Mouse (Mus musculus) liver, embryonic 13.5 days (tissue): ENCODE data around the gene Stk17b. TPM values are rescaled to one million over a fixed set of nuclear protein-coding genes. Genes with fewer than 3 reads are reported as not detected.
"Not testable (repeated sequence)": the region's sequence is repeated elsewhere in the genome, so short reads cannot be mapped to it uniquely, and the experiment has no call there.

Experiments used
- ATAC-seq: fragments of 200-750 bp; cut with Nextera tagmentation; 2 replicates; pipeline ENCODE4 v1.8.0; 2017; ENCODE audit warnings: low read depth, mild to moderate bottlenecking, moderate number of reproducible peaks, moderate library complexity
- DNase-seq: peaks from one replicate; pipeline ENCODE4 v3.0.0; 2022
- H3K27ac ChIP-seq: fragments of 300-500 bp; sonication (generic); 2 replicates; pipeline ENCODE4 v1.5.1; 2015; ENCODE audit warnings: moderate library complexity, mild to moderate bottlenecking, inconsistent platforms
- H3K27me3 ChIP-seq: fragments of 300-500 bp; sonication (generic); 2 replicates; pipeline ENCODE4 v1.6.1; 2015; ENCODE audit warnings: mild to moderate bottlenecking, inconsistent platforms
- H3K36me3 ChIP-seq: fragments of 300-500 bp; sonication (generic); 2 replicates; pipeline ENCODE4 v1.6.1; 2015; ENCODE audit warnings: mild to moderate bottlenecking, inconsistent platforms
- H3K4me1 ChIP-seq: fragments of 300-500 bp; sonication (generic); replicated peaks from 2 replicates; pipeline ENCODE4 v1.6.1; 2015; ENCODE audit warnings: inconsistent platforms
- H3K4me2 ChIP-seq: fragments of 300-500 bp; sonication (generic); 2 replicates; pipeline ENCODE4 v1.6.1; 2015; ENCODE audit warnings: inconsistent platforms, mild to moderate bottlenecking, moderate library complexity
- H3K4me3 ChIP-seq: fragments of 300-500 bp; sonication (generic); replicated peaks from 2 replicates; pipeline ENCODE4 v1.5.1; 2015; ENCODE audit warnings: mild to moderate bottlenecking, inconsistent platforms
- H3K9ac ChIP-seq: fragments of 300-500 bp; sonication (generic); 2 replicates; pipeline ENCODE4 v1.6.1; 2015; ENCODE audit warnings: mild to moderate bottlenecking, inconsistent platforms
- H3K9me3 ChIP-seq: fragments of 300-500 bp; sonication (generic); replicated peaks from 2 replicates; pipeline ENCODE4 v1.6.1; 2016; ENCODE audit warnings: inconsistent platforms
- WGBS: fragments of 180-500 bp; shearing (Covaris S2); methylation state at CpG from one replicate; pipeline ENCODE4 v1.1.7; 2015; ENCODE audit not compliant: insufficient replicate concordance; 5-methylcytosine and 5-hydroxymethylcytosine counted together
- polyA plus RNA-seq: library from polyadenylated mRNA; unstranded; fragments of >200 nt; fragmentation: Nextera tagmentation; extraction: Ambion mirVana; gene quantifications from 2 replicates; pipeline ENCODE4 v1.2.1, GENCODE M21; 2015

The Stk17b gene
- polyA plus RNA-seq, 1 experiment from 2014 or later, result 16.7 TPM

DNA sequence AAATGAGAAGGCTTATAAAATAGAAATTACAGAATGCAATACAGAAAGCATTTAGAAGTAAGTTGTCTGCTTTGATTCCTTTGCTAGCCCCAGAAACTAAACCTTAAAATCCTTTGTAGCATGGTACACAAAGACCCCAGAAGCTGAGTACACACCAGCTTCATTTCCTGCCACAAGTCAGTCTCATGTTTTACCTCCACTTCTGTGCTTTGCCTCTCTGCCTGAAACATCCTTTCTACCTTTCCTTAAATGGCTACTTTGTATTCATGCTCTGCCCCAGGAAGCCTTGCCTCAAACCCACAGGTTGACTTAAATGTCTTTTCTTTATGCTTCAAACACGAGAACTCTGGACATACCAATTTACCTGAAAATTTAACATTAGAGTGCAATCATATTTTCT, 3.7 kb downstream of the Stk17b start:
- DNase-seq (no peak), ATAC-seq (no peak)
- no peaks in the 10 kb centered on the region for H3K27me3 ChIP-seq
- H3K4me1 ChIP-seq, result peaks cover 22% of the 10 kb centered on the region
- H3K9me3 ChIP-seq, result no peaks in the 10 kb centered on the region
- H3K4me3 ChIP-seq, result no peak overlapping the region
- WGBS, result 61% methylated on average over 1 of the region's 1 CpGs
- no peak overlapping the region for H3K27ac ChIP-seq
- H3K36me3 ChIP-seq, result no peaks in the 10 kb centered on the region
- no peak overlapping the region for H3K9ac ChIP-seq
- no peak overlapping the region for H3K4me2 ChIP-seq

GRCm38 (mm10) chr1:53776176-53776905, 8.7 kb downstream of the Stk17b start:
- H3K9me3 ChIP-seq, result no peaks in the 10 kb centered on the region
- WGBS, result 78% methylated on average over 7 of the region's 7 CpGs
- no peak overlapping the region for H3K4me2 ChIP-seq
- H3K4me3 ChIP-seq, result no peak overlapping the region
- no peaks in the 10 kb centered on the region for H3K27me3 ChIP-seq
- no peak for DNase-seq
- 0 out of 2 replicates have a peak, but pooled peaks cover 8% of the 10 kb centered on the region for H3K4me1 ChIP-seq
- H3K27ac ChIP-seq, result no peak overlapping the region
- no peak overlapping the region for H3K9ac ChIP-seq
- H3K36me3 ChIP-seq, result peaks cover 3% of the 10 kb centered on the region; the same call in 1 of the 2 replicates
- no peak for ATAC-seq

DNA sequence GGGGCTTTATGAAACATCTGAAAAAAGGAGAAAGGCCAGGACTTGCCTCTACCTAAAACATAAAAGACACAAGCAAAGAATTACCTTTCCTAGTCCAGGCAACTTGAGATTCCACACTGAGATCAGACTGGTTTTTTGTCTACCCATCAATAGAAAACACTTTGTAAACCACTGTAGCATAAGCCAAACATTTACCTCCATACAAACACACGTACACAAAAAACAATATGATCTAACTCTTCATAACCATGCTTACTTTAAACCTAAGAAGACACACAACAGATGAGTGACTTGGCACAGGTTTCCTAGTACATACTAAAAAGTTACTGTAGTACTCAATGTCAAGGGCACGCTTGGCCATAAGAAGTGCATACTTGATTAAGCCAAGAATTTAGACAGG, 9.5 kb downstream of the Stk17b start:
- WGBS, result 82% methylated on average over 2 of the region's 2 CpGs
- peaks cover 4% of the 10 kb centered on the region; the same call in 1 of the 2 replicates for H3K36me3 ChIP-seq
- no peaks in the 10 kb centered on the region for H3K9me3 ChIP-seq
- no peak overlapping the region for H3K9ac ChIP-seq
- H3K27ac ChIP-seq, result no peak overlapping the region
- no peak for ATAC-seq
- DNase-seq, result no peak
- H3K4me2 ChIP-seq, result no peak overlapping the region
- H3K4me3 ChIP-seq, result no peak overlapping the region
- H3K4me1 ChIP-seq, result 0 out of 2 replicates have a peak, but pooled peaks cover 8% of the 10 kb centered on the region
- H3K27me3 ChIP-seq, result no peaks in the 10 kb centered on the region

GRCm38 (mm10) chr1:53775036-53775435, 10.0 kb downstream of the Stk17b start:
- no peaks in the 10 kb centered on the region for H3K9me3 ChIP-seq
- no peak overlapping the region for H3K4me3 ChIP-seq
- no peaks in the 10 kb centered on the region for H3K27me3 ChIP-seq
- H3K4me1 ChIP-seq, result 0 out of 2 replicates have a peak, but pooled peaks cover 8% of the 10 kb centered on the region
- no peak overlapping the region; the same call in 1 of the 2 replicates for H3K27ac ChIP-seq
- H3K9ac ChIP-seq, result no peak overlapping the region
- WGBS, result 58% methylated on average over 6 of the region's 6 CpGs
- peaks cover 7% of the 10 kb centered on the region; the same call in 1 of the 2 replicates for H3K36me3 ChIP-seq
- no peak for ATAC-seq
- no peak for DNase-seq
- no peak overlapping the region for H3K4me2 ChIP-seq

DNA sequence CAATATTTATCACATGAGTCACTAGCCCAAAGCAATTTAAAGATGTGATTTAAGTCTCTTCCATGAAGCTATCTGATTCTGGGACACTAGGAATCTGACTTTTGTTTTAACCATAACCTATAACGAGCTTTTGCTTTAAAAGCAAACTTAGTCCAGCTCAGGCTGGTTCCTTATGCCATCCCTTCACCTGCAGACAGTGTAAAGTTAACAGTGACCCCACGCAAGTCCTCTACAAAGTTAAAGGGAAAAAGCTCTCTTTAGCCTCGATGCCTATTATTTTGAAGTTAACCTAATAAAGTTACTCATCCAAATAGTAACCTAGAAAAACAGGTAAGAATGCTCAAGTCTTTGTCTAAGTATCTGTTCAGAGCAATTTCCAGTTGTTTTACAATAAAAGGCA, 10.5 kb downstream of the Stk17b start:
- no peaks in the 10 kb centered on the region for H3K9me3 ChIP-seq
- DNase-seq (no peak), ATAC-seq (no peak)
- H3K9ac ChIP-seq, result no peak overlapping the region
- H3K27ac ChIP-seq, result no peak overlapping the region
- no peak overlapping the region for H3K4me3 ChIP-seq
- WGBS, result 55% methylated on average over 3 of the region's 3 CpGs
- no peaks in the 10 kb centered on the region for H3K27me3 ChIP-seq
- no peak overlapping the region for H3K4me2 ChIP-seq
- 0 out of 2 replicates have a peak, but pooled peaks cover 8% of the 10 kb centered on the region for H3K4me1 ChIP-seq
- peaks cover 7% of the 10 kb centered on the region; the same call in 1 of the 2 replicates for H3K36me3 ChIP-seq

- no peak for DNase-seq
- no peak for ATAC-seq
- Histone ChIP-seq H3K4me2 (no peak overlapping the region), H3K4me1 (0 out of 2 replicates have a peak, but pooled peaks cover 8% of the 10 kb centered on the region), H3K27ac (no peak overlapping the region), H3K9ac (no peak overlapping the region), H3K4me3 (no peak overlapping the region), H3K27me3 (no peaks in the 10 kb centered on the region), H3K36me3 (peaks cover 10% of the 10 kb centered on the region; the same call in 1 of the 2 replicates), H3K9me3 (no peaks in the 10 kb centered on the region)
- WGBS, result 19% methylated on average over 6 of the region's 6 CpGs
Measured at GRCm38 (mm10) chr1:53773994-53774393, 11.0 kb downstream of the Stk17b start.

- H3K4me1 ChIP-seq, result 0 out of 2 replicates have a peak, but pooled peaks cover 8% of the 10 kb centered on the region
- no peaks in the 10 kb centered on the region for H3K27me3 ChIP-seq
- H3K4me2 ChIP-seq, result no peak overlapping the region
- H3K9ac ChIP-seq, result no peak overlapping the region
- H3K27ac ChIP-seq, result no peak overlapping the region
- ATAC-seq (no peak), DNase-seq (no peak)
- 59% methylated on average over 3 of the region's 3 CpGs for WGBS
- H3K4me3 ChIP-seq, result no peak overlapping the region
- H3K36me3 ChIP-seq, result peaks cover 10% of the 10 kb centered on the region; the same call in 1 of the 2 replicates
- no peaks in the 10 kb centered on the region for H3K9me3 ChIP-seq
Measured at GRCm38 (mm10) chr1:53772967-53773366, 12.1 kb downstream of the Stk17b start.

DNA sequence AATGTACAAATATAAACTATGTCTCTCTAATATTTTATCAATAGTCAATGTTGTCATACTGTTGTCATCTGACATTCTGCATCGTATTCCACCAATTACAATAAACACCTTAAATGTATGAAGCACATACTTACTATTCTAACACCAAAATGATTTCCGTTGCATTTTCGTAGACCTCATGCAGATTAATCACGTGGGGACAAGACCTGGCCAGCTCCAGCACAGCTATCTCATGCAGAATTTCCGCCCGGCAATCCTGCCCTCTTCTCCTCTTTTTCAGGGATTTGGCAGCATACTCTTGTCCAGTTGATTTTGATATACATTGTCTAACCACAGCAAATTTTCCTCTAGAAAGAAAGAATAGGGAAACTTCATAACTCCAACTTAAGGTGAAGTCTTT, 13.5 kb downstream of the Stk17b start:
- DNase-seq, result no peak
- WGBS, result 82% methylated on average over 6 of the region's 6 CpGs
- no peak overlapping the region for H3K9ac ChIP-seq
- no peak overlapping the region for H3K4me2 ChIP-seq
- no peak overlapping the region for H3K27ac ChIP-seq
- ATAC-seq, result no peak
- no peaks in the 10 kb centered on the region for H3K9me3 ChIP-seq
- H3K4me1 ChIP-seq, result 0 out of 2 replicates have a peak, but pooled peaks cover 1% of the 10 kb centered on the region
- no peaks in the 10 kb centered on the region for H3K27me3 ChIP-seq
- H3K4me3 ChIP-seq, result no peak overlapping the region
- peaks cover 10% of the 10 kb centered on the region; the same call in 1 of the 2 replicates for H3K36me3 ChIP-seq

GRCm38 (mm10) chr1:53766112-53766511, 18.9 kb downstream of the Stk17b start:
- no peak overlapping the region for H3K9ac ChIP-seq
- peaks cover 36% of the 10 kb centered on the region for H3K36me3 ChIP-seq
- H3K27me3 ChIP-seq, result no peaks in the 10 kb centered on the region
- no peak overlapping the region for H3K4me2 ChIP-seq
- DNase-seq (no peak), ATAC-seq (no peak)
- no peaks in the 10 kb centered on the region for H3K9me3 ChIP-seq
- no peaks in the 10 kb centered on the region for H3K4me1 ChIP-seq
- 79% methylated on average over 2 of the region's 2 CpGs for WGBS
- no peak overlapping the region for H3K27ac ChIP-seq
- H3K4me3 ChIP-seq, result no peak overlapping the region

DNA sequence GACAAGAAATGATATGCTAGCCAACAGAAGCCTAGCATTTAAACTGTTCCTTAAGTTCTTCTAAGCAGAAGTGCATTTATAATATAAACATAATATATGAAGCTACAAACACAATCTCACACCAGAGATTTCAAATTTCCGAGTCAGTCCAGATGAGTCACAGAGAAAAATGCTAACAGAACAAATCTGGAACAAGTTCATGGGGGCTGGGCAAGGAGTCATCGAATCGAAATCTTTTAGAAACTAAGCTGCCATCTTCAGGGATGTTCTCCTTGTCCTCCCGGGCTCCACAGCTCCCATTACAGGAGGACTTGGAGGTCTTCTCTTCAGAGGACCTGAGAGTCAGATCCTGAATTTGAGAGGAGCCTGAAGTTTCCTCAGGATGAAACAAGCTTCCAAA, 27.7 kb downstream of the Stk17b start:
- Histone ChIP-seq H3K27ac (no peak overlapping the region), H3K4me2 (no peak overlapping the region), H3K9me3 (no peaks in the 10 kb centered on the region), H3K4me1 (no peaks in the 10 kb centered on the region), H3K27me3 (no peaks in the 10 kb centered on the region), H3K4me3 (no peak overlapping the region), H3K9ac (no peak overlapping the region), H3K36me3 (peaks cover 25% of the 10 kb centered on the region)
- no peak for DNase-seq
- WGBS, result 82% methylated on average over 4 of the region's 4 CpGs
- ATAC-seq, result no peak

DNA sequence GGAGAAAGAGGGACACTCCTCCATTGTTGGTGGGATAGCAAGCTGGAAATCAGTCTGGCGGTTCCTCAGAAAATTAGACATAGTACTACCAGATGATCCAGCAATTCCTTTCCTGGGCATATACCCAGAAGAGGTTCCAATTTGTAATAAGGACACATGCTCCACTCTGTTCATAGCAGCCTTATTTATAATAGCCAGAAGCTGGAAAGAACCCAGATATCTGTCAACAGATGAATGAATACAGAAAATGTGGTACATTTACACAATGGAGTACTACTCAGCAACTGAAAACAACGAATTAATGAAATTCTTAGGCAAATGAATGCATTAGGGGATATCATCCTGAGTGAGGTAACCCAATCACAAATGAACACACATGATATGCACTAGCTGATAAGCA, 31.5 kb downstream of the Stk17b start:
- peaks cover 11% of the 10 kb centered on the region for H3K36me3 ChIP-seq
- 73% methylated on average over 2 of the region's 2 CpGs for WGBS
- H3K4me1 ChIP-seq, DNase-seq, H3K9ac ChIP-seq, H3K27me3 ChIP-seq, ATAC-seq, H3K4me2 ChIP-seq, H3K4me3 ChIP-seq, H3K9me3 ChIP-seq, H3K27ac ChIP-seq: not testable (repeated sequence)

GRCm38 (mm10) chr1:53751144-53751543, 33.9 kb downstream of the Stk17b start:
- Histone ChIP-seq H3K9me3 (no peaks in the 10 kb centered on the region), H3K27ac (no peak overlapping the region), H3K27me3 (no peaks in the 10 kb centered on the region), H3K4me2 (no peak overlapping the region), H3K9ac (no peak overlapping the region), H3K4me1 (no peaks in the 10 kb centered on the region), H3K4me3 (no peak overlapping the region), H3K36me3 (no peaks in the 10 kb centered on the region)
- ATAC-seq, result no peak
- no peak for DNase-seq
- 70% methylated on average over 1 of the region's 1 CpGs for WGBS
